Mouse (Mus musculus) megakaryocyte, embryonic 14.5 days (primary cell): ENCODE measurements at regions not wholly inside any gene's neighbourhood (a gene's known extent, or its start where the extent isn't known, plus 50 kb on each side); places are given as distances from the start of the nearest gene placed in this dataset.

Experiments used
- FLI1 ChIP-seq: IDR thresholded peaks from 2 replicates; pipeline ENCODE4 v1.6.1; 2012; ENCODE audit warnings: low read length, inconsistent platforms, mixed read lengths
- GATA1 ChIP-seq: IDR thresholded peaks from 3 replicates; pipeline ENCODE4 v1.6.1; 2012; ENCODE audit warnings: mixed read lengths, low read length, inconsistent platforms, borderline replicate concordance

DNA sequence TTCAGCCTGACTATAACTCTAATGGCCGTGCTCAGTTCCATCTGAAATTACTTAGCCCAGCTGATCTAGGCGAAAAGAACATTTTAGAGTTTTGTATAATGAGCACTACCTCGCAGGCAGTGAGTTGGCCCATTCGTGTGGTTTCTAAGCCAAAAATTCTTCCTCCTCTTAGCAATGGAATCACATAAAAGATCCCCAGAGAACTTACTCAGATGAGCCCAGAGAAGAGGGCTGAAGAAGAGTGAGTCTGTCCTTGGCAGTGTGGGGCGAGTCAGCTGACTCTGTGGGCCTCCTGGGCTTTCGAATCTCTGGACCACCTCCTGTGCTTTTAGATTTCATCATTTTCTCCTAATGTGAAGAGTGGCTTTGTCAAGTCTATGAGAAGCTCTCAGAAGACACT, 240.2 kb downstream of the Mreg start:
- TF ChIP-seq GATA1 (no peak), FLI1 (no peak)
